Mouse (Mus musculus): ENCODE results near the gene Fgfr2. TPM values are rescaled to one million over a fixed set of nuclear protein-coding genes. Genes with fewer than 3 reads are reported as not detected.

Gene Fgfr2
- polyA plus RNA-seq, 1 experiment, result 14.7 TPM

GRCm38 (mm10) chr7:133014631-133015030 lies 108.5 kb downstream of the Fgfr2 start:
- TF ChIP-seq POLR2A (IDR thresholded peaks at IDR 0.05; ENCODE audit: low read depth, low read length), result no peak
- no peak for TF ChIP-seq CTCF (IDR thresholded peaks at IDR 0.05; ENCODE audit: extremely low read depth, insufficient read length, insufficient replicate concordance, low read depth, low read length)
- Histone ChIP-seq H3K4me3 (ENCODE audit: low read depth, low read length) (no peak overlapping the region), H3K27me3 (ENCODE audit: control insufficient read depth, insufficient read depth, low read length) (no peaks in the 10 kb centered on the region), H3K27ac (ENCODE audit: insufficient read depth, low read depth, low read length) (no peak overlapping the region), H3K4me1 (ENCODE audit: control insufficient read depth, insufficient read depth, insufficient read length, low read length) (peaks cover 6% of the 10 kb centered on the region; the same call in 1 of the 2 replicates), H3K36me3 (ENCODE audit: control insufficient read depth, insufficient read depth, low read length) (peaks cover 4% of the 10 kb centered on the region; the same call in 1 of the 2 replicates)
- WGBS, result 93% methylated on average over 14 of the region's 14 CpGs

DNA sequence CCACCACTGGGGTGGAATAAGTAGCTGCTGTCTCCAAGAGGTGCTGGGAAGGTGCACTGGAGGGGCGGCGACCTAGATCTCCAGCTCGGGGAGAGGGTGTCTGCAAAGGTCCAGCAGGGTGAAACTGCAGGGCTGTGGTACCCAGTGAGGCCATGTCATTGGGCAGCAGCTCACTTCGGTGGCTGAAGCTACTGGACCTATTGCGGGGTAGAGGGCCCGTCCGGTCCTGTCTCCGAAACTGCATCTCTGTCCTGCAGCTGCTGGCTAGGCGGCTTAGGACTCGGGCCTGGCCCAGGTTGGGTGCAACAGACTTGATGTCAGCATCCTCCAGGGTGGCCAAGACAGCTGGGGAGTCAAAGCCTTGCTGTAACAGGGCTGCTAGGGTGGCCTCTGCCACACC lies 109.2 kb downstream of the Fgfr2 start:
- Histone ChIP-seq H3K27me3 (ENCODE audit: control insufficient read depth, insufficient read depth, low read length) (no peaks in the 10 kb centered on the region), H3K27ac (ENCODE audit: insufficient read depth, low read depth, low read length) (no peak overlapping the region), H3K4me1 (ENCODE audit: control insufficient read depth, insufficient read depth, insufficient read length, low read length) (peaks cover 4% of the 10 kb centered on the region; the same call in 1 of the 2 replicates), H3K4me3 (ENCODE audit: low read depth, low read length) (no peak overlapping the region), H3K36me3 (ENCODE audit: control insufficient read depth, insufficient read depth, low read length) (peaks cover 4% of the 10 kb centered on the region; the same call in 1 of the 2 replicates)
- WGBS, result 93% methylated on average over 10 of the region's 10 CpGs
- TF ChIP-seq POLR2A (IDR thresholded peaks at IDR 0.05; ENCODE audit: low read depth, low read length) (no peak), CTCF (IDR thresholded peaks at IDR 0.05; ENCODE audit: extremely low read depth, insufficient read length, insufficient replicate concordance, low read depth, low read length) (no peak)

- Histone ChIP-seq H3K27ac (ENCODE audit: insufficient read depth, low read depth, low read length) (no peak overlapping the region), H3K4me1 (ENCODE audit: control insufficient read depth, insufficient read depth, insufficient read length, low read length) (peaks cover 8% of the 10 kb centered on the region; the same call in 1 of the 2 replicates), H3K4me3 (ENCODE audit: low read depth, low read length) (no peak overlapping the region), H3K27me3 (ENCODE audit: control insufficient read depth, insufficient read depth, low read length) (no peaks in the 10 kb centered on the region), H3K36me3 (ENCODE audit: control insufficient read depth, insufficient read depth, low read length) (peaks cover 4% of the 10 kb centered on the region; the same call in 1 of the 2 replicates)
- TF ChIP-seq CTCF (IDR thresholded peaks at IDR 0.05; ENCODE audit: extremely low read depth, insufficient read length, insufficient replicate concordance, low read depth, low read length), result no peak
- TF ChIP-seq POLR2A (IDR thresholded peaks at IDR 0.05; ENCODE audit: low read depth, low read length), result no peak
- WGBS, result 45% methylated on average over 14 of the region's 14 CpGs
Measured at GRCm38 (mm10) chr7:133012637-133013366, 110.3 kb downstream of the Fgfr2 start.

- H3K36me3 ChIP-seq (ENCODE audit: control insufficient read depth, insufficient read depth, low read length), result peaks cover 4% of the 10 kb centered on the region; the same call in 1 of the 2 replicates
- WGBS, result 19% methylated on average over 4 of the region's 4 CpGs
- H3K27ac ChIP-seq (ENCODE audit: insufficient read depth, low read depth, low read length), result no peak overlapping the region
- no peaks in the 10 kb centered on the region for H3K27me3 ChIP-seq (ENCODE audit: control insufficient read depth, insufficient read depth, low read length)
- H3K4me1 ChIP-seq (ENCODE audit: control insufficient read depth, insufficient read depth, insufficient read length, low read length), result peaks cover 17% of the 10 kb centered on the region
- H3K4me3 ChIP-seq (ENCODE audit: low read depth, low read length), result no peak overlapping the region
- TF ChIP-seq CTCF (IDR thresholded peaks at IDR 0.05; ENCODE audit: extremely low read depth, insufficient read length, insufficient replicate concordance, low read depth, low read length) (no peak), POLR2A (IDR thresholded peaks at IDR 0.05; ENCODE audit: low read depth, low read length) (no peak)
Measured at GRCm38 (mm10) chr7:133011611-133012010, 111.5 kb downstream of the Fgfr2 start.

GRCm38 (mm10) chr7:133011191-133011590 lies 112.0 kb downstream of the Fgfr2 start:
- 10% methylated on average over 5 of the region's 5 CpGs for WGBS
- H3K27me3 ChIP-seq (ENCODE audit: control insufficient read depth, insufficient read depth, low read length), result no peaks in the 10 kb centered on the region
- H3K27ac ChIP-seq (ENCODE audit: insufficient read depth, low read depth, low read length), result no peak overlapping the region
- H3K36me3 ChIP-seq (ENCODE audit: control insufficient read depth, insufficient read depth, low read length), result peaks cover 4% of the 10 kb centered on the region; the same call in 1 of the 2 replicates
- TF ChIP-seq POLR2A (IDR thresholded peaks at IDR 0.05; ENCODE audit: low read depth, low read length) (no peak), CTCF (IDR thresholded peaks at IDR 0.05; ENCODE audit: extremely low read depth, insufficient read length, insufficient replicate concordance, low read depth, low read length) (no peak)
- H3K4me1 ChIP-seq (ENCODE audit: control insufficient read depth, insufficient read depth, insufficient read length, low read length), result peaks cover 17% of the 10 kb centered on the region
- H3K4me3 ChIP-seq (ENCODE audit: low read depth, low read length), result no peak overlapping the region

DNA sequence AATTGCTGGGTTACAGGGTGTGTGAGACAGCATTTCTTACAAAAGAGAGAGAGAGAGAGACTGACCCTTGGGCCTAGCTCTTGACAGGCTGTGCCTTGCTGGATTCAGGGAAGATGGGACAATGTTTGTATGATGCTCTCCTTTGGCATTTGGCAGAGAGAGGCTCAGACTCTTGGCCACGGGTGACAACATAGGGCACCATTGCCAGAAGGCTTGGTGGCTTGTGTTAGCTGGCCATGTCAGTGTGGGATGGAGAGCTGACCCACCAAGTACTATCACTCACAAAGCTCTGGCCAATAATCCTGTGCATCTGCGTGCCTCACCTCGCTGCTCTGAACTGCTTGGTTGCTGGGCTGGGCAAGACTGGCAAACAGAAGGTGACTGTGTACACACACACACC lies 112.7 kb downstream of the Fgfr2 start:
- Histone ChIP-seq H3K36me3 (ENCODE audit: control insufficient read depth, insufficient read depth, low read length) (peaks cover 4% of the 10 kb centered on the region; the same call in 1 of the 2 replicates), H3K4me3 (ENCODE audit: low read depth, low read length) (no peak overlapping the region), H3K27me3 (ENCODE audit: control insufficient read depth, insufficient read depth, low read length) (no peaks in the 10 kb centered on the region), H3K4me1 (ENCODE audit: control insufficient read depth, insufficient read depth, insufficient read length, low read length) (peaks cover 17% of the 10 kb centered on the region), H3K27ac (ENCODE audit: insufficient read depth, low read depth, low read length) (no peak overlapping the region)
- TF ChIP-seq POLR2A (IDR thresholded peaks at IDR 0.05; ENCODE audit: low read depth, low read length), result no peak
- TF ChIP-seq CTCF (IDR thresholded peaks at IDR 0.05; ENCODE audit: extremely low read depth, insufficient read length, insufficient replicate concordance, low read depth, low read length), result no peak
- 75% methylated on average over 3 of the region's 3 CpGs for WGBS

- no peaks in the 10 kb centered on the region for H3K27me3 ChIP-seq (ENCODE audit: control insufficient read depth, insufficient read depth, low read length)
- H3K4me1 ChIP-seq (ENCODE audit: control insufficient read depth, insufficient read depth, insufficient read length, low read length), result peaks cover 17% of the 10 kb centered on the region
- H3K4me3 ChIP-seq (ENCODE audit: low read depth, low read length), result no peak overlapping the region
- 60% methylated on average over 8 of the region's 8 CpGs for WGBS
- H3K36me3 ChIP-seq (ENCODE audit: control insufficient read depth, insufficient read depth, low read length), result peaks cover 4% of the 10 kb centered on the region; the same call in 1 of the 2 replicates
- H3K27ac ChIP-seq (ENCODE audit: insufficient read depth, low read depth, low read length), result no peak overlapping the region
- TF ChIP-seq POLR2A (IDR thresholded peaks at IDR 0.05; ENCODE audit: low read depth, low read length) (no peak), CTCF (IDR thresholded peaks at IDR 0.05; ENCODE audit: extremely low read depth, insufficient read length, insufficient replicate concordance, low read depth, low read length) (no peak)
Measured at GRCm38 (mm10) chr7:133009676-133010075, 113.5 kb downstream of the Fgfr2 start.

Data from small intestine, adult 2 months (tissue).